Mouse (Mus musculus) left cerebral cortex, postnatal 25 days (tissue): Measurements from ENCODE around the gene Jph4. TPM values are rescaled to one million over a fixed set of nuclear protein-coding genes. Genes with fewer than 3 reads are reported as not detected.
A peak's percentile ranks its signal among the peaks of the same experiment; 100 is the strongest.

Experiments used
- DNase-seq, 2 experiments: peaks; one replicate each; pipeline ENCODE4 v3.0.0; 2022; ENCODE audit warnings: low spot score in 2 of 2, mixed read lengths in 1 of 2
- intact Hi-C: fragments of 180-260 bp; cut with DNase I; formaldehyde crosslinking; loops from one replicate; pipeline ENCODE4 v1.15.1; 2025
- total RNA-seq, 2 experiments: library from RNA; stranded (reverse); gene quantifications; 2 replicates each; pipeline ENCODE4 v1.2.3; 2021

The Jph4 gene
- total RNA-seq, 2 experiments from 2014 or later: 317 to 338 TPM

GRCm38 (mm10) chr14:55101592-55101991 lies 15.1 kb downstream of the Jph4 start:
- peak; percentile 66 to 82 for DNase-seq
- intact Hi-C loops: loop anchor here (1.0 kb wide), 1 partner anchor 77 kb away; no protein-coding TSS in a partner anchor

GRCm38 (mm10) chr14:55098067-55098466 lies 18.7 kb downstream of the Jph4 start:
- no peak for DNase-seq
- intact Hi-C loops: loop anchor here (5.0 kb wide), 1 partner anchor 196 kb away; no protein-coding TSS in a partner anchor

GRCm38 (mm10) chr14:55097646-55098045 lies 19.1 kb downstream of the Jph4 start:
- intact Hi-C loops: loop anchor here (5.0 kb wide), 1 partner anchor 195 kb away; no protein-coding TSS in a partner anchor
- no peak for DNase-seq

GRCm38 (mm10) chr14:55096573-55097087 lies 20.1 kb downstream of the Jph4 start:
- DNase-seq: no peak
- intact Hi-C loops: loop anchor here (5.0 kb wide), 1 partner anchor 194 kb away; no protein-coding TSS in a partner anchor

- intact Hi-C loops: loop anchor here (5.0 kb wide), 1 partner anchor 193 kb away; no protein-coding TSS in a partner anchor
Measured at GRCm38 (mm10) chr14:55095671-55096070, 21.1 kb downstream of the Jph4 start.

GRCm38 (mm10) chr14:55095263-55095662 lies 21.5 kb downstream of the Jph4 start:
- intact Hi-C loops: loop anchor here (5.0 kb wide), 1 partner anchor 193 kb away; no protein-coding TSS in a partner anchor
- no peak for DNase-seq

More at GRCm38 (mm10) chr14:55095671-55096070, 21.1 kb downstream of the Jph4 start:
- DNase-seq: no peak

GRCm38 (mm10) chr14:55094704-55095231 lies 22.0 kb downstream of the Jph4 start, which contains the start of gene Thtpa:
TSS of gene Thtpa (plus strand) at chr14:55094784.
- DNase-seq: peak; percentile 84 to 87
- intact Hi-C loops: loop anchor here (5.0 kb wide), 3 partner anchors 182 to 202 kb away; partner anchors contain the start of genes Pabpn1 and Slc22a17

GRCm38 (mm10) chr14:55093927-55094326 lies 22.8 kb downstream of the Jph4 start:
- no peak for DNase-seq
- intact Hi-C loops: loop anchor here (2.0 to 5.0 kb wide), 3 partner anchors 39 to 202 kb away; partner anchors contain the start of genes Pabpn1 and Slc22a17

GRCm38 (mm10) chr14:55092011-55092577 lies 24.6 kb downstream of the Jph4 start, which contains the start of gene Zfhx2:
TSS of gene Zfhx2 (minus strand) at chr14:55092324.
- peak; percentile 95 to 98 for DNase-seq
- intact Hi-C loops: loop anchor here (2.0 to 5.0 kb wide), 3 partner anchors 37 to 200 kb away; partner anchors contain the start of genes Pabpn1 and Slc22a17

GRCm38 (mm10) chr14:55091209-55091865 lies 25.4 kb downstream of the Jph4 start:
- intact Hi-C loops: loop anchor here (5.0 kb wide), 2 partner anchors 179 to 199 kb away; partner anchors contain the start of genes Pabpn1 and Slc22a17
- DNase-seq: peak in 1 of 2 experiments; percentile 70

- DNase-seq: peak; percentile 66 to 87
Measured at GRCm38 (mm10) chr14:55089199-55089947, 27.4 kb downstream of the Jph4 start.

GRCm38 (mm10) chr14:55086009-55086514 lies 30.7 kb downstream of the Jph4 start:
- intact Hi-C loops: no loop called here
- DNase-seq: no peak

More at GRCm38 (mm10) chr14:55089199-55089947, 27.4 kb downstream of the Jph4 start:
- intact Hi-C loops: no loop called here

- DNase-seq: no peak
- intact Hi-C loops: no loop called here
Measured at GRCm38 (mm10) chr14:55085324-55086008, 31.3 kb downstream of the Jph4 start.

- DNase-seq: no peak
- intact Hi-C loops: no loop called here
Measured at GRCm38 (mm10) chr14:55083481-55083880, 33.3 kb downstream of the Jph4 start.

GRCm38 (mm10) chr14:55081105-55081504 lies 35.6 kb downstream of the Jph4 start:
- intact Hi-C loops: no loop called here
- DNase-seq: no peak

GRCm38 (mm10) chr14:55079214-55079970 lies 37.3 kb downstream of the Jph4 start:
- intact Hi-C loops: loop anchor here (2.0 kb wide), 1 partner anchor 51 kb away; no protein-coding TSS in a partner anchor
- DNase-seq: peak; percentile 63 to 70

GRCm38 (mm10) chr14:55078366-55078989 lies 38.3 kb downstream of the Jph4 start:
- no peak for DNase-seq
- intact Hi-C loops: loop anchor here (2.0 kb wide), 1 partner anchor 50 kb away; no protein-coding TSS in a partner anchor
